Mouse (Mus musculus) stomach, postnatal 0 days (tissue): ENCODE data around the gene Olfr670. TPM values are rescaled to one million over a fixed set of nuclear protein-coding genes. Genes with fewer than 3 reads are reported as not detected.
"Not testable (repeated sequence)": the region's sequence is repeated elsewhere in the genome, so short reads cannot be mapped to it uniquely, and the experiment has no call there.

Source experiments
- ATAC-seq: fragments of 200-750 bp; cut with Nextera tagmentation; 2 replicates; pipeline ENCODE4 v1.8.0; 2017; ENCODE audit not compliant: low FRiP score, low TSS enrichment
- DNase-seq: peaks from one replicate; pipeline ENCODE4 v3.0.0-alpha.2; 2016; ENCODE audit warnings: low spot score
- H3K27ac ChIP-seq: fragments of 300-500 bp; sonication (generic); replicated peaks from 2 replicates; pipeline ENCODE4 v1.5.1; 2014; ENCODE audit warnings: mild to moderate bottlenecking, control low read depth
- H3K27me3 ChIP-seq: fragments of 300-500 bp; sonication (generic); 2 replicates; pipeline ENCODE4 v1.6.1; 2014; ENCODE audit warnings: low read length; ENCODE audit not compliant: control insufficient read depth, insufficient read depth
- H3K36me3 ChIP-seq: fragments of 300-500 bp; sonication (generic); 2 replicates; pipeline ENCODE4 v1.6.1; 2014; ENCODE audit warnings: low read length, mixed read lengths; ENCODE audit not compliant: control insufficient read depth, insufficient read depth
- H3K4me1 ChIP-seq: fragments of 300-500 bp; sonication (generic); replicated peaks from 2 replicates; pipeline ENCODE4 v1.6.1; 2014; ENCODE audit warnings: antibody characterized with exemption; ENCODE audit not compliant: control insufficient read depth, insufficient read depth
- H3K4me2 ChIP-seq: fragments of 300-500 bp; sonication (generic); replicated peaks from 2 replicates; pipeline ENCODE4 v1.6.1; 2014; ENCODE audit warnings: low read depth, mild to moderate bottlenecking, control low read depth, moderate library complexity
- H3K4me3 ChIP-seq: fragments of 300-500 bp; sonication (generic); 2 replicates; pipeline ENCODE4 v1.5.1; 2014; ENCODE audit warnings: low read depth, low read length, control low read depth
- H3K9ac ChIP-seq: fragments of 300-500 bp; sonication (generic); 2 replicates; pipeline ENCODE4 v1.6.1; 2014; ENCODE audit warnings: mild to moderate bottlenecking, low read length, control low read depth, mixed read lengths
- H3K9me3 ChIP-seq: fragments of 300-500 bp; sonication (generic); 2 replicates; pipeline ENCODE4 v1.6.1; 2016; ENCODE audit warnings: low read length; ENCODE audit not compliant: control insufficient read depth
- CTCF ChIP-seq: IDR thresholded peaks from 2 replicates; pipeline ENCODE4 v1.5.1; 2016; ENCODE audit warnings: antibody characterized with exemption, low read depth, mild to moderate bottlenecking, moderate library complexity
- EP300 ChIP-seq: optimal IDR thresholded peaks from 2 replicates; pipeline ENCODE3; 2016; ENCODE audit warnings: antibody characterized with exemption
- WGBS: fragments of 180-500 bp; shearing (Covaris S2); extraction: QIAGEN DNeasy Blood & Tissue Kit; methylation state at CpG from one replicate; pipeline ENCODE4 v1.1.7; 2014; 5-methylcytosine and 5-hydroxymethylcytosine counted together
- polyA plus RNA-seq: library from polyadenylated mRNA; unstranded; fragments of >200 nt; fragmentation: Nextera tagmentation; extraction: Ambion mirVana; gene quantifications from 2 replicates; pipeline ENCODE4 v1.2.1, GENCODE M21; 2015

The Olfr670 gene
- polyA plus RNA-seq = not detected in 2 replicates

DNA sequence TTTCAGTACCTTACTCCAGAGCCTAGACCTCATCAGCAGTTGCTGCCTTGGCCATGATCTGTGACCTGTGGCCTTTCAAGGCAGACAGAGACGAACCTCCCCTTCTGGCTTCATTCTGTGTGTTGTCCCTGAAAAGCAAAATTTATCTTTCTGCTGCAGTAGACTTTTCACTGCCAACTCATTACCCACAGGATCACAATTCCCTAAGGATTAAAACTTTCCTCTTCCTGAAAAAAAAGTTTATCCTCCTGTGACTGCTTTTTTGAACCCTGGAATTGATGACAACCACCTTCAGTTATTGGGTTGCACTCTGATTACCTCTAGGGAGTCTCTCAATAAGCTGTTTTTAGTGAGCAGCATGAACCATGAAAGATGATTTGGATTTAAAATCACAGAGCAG lies at the start of gene Olfr670:
TSS of gene Olfr670 (minus strand) at position 101 of the 400 bp plus-strand sequence.
- Histone ChIP-seq H3K4me2 (no peak within 1 kb of the TSS), H3K36me3 (no peaks in the 10 kb centered on the region), H3K4me3 (no peak within 1 kb of the TSS), H3K27ac (no peak within 1 kb of the TSS), H3K4me1 (no peaks in the 10 kb centered on the region), H3K9me3 (no peaks in the 10 kb centered on the region), H3K27me3 (no peaks in the 10 kb centered on the region), H3K9ac (no peak within 1 kb of the TSS)
- DNase-seq (no peak), ATAC-seq (no peak)
- TF ChIP-seq EP300 (no peak), CTCF (no peak)
- whole genome bisulfite sequencing = 37% methylated on average over 1 of the region's 1 CpGs

DNA sequence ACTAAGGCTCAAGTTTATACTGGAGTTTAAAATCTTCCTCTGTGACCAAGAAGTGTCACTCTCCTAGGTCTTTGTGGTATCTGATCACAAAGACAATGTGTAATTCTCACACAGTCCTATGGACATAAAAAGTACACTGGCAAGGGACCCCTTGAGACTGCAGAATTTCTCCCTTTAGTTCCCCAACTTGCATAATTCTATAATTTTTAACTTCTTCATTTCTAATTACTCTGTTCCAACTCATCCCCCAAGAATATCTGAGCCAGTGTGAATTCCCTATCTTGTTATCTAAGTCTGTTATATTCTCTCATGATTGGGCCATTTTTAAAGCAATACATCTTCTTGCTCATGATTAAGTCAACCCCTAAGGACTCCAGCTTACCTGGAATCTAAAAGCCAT lies 39.5 kb upstream of the Olfr670 start, which contains the start of gene Olfr672:
TSS of gene Olfr672 (minus strand) at position 101 of the 400 bp plus-strand sequence.
- Histone ChIP-seq H3K36me3 (no peaks in the 10 kb centered on the region), H3K27me3 (no peaks in the 10 kb centered on the region), H3K9me3 (no peaks in the 10 kb centered on the region), H3K27ac (no peak within 1 kb of the TSS), H3K4me2 (no peak within 1 kb of the TSS), H3K4me1 (no peaks in the 10 kb centered on the region), H3K9ac (no peak within 1 kb of the TSS), H3K4me3 (no peak within 1 kb of the TSS)
- no peak for DNase-seq
- ATAC-seq = no peak
- TF ChIP-seq CTCF = no peak
- no peak for TF ChIP-seq EP300

DNA sequence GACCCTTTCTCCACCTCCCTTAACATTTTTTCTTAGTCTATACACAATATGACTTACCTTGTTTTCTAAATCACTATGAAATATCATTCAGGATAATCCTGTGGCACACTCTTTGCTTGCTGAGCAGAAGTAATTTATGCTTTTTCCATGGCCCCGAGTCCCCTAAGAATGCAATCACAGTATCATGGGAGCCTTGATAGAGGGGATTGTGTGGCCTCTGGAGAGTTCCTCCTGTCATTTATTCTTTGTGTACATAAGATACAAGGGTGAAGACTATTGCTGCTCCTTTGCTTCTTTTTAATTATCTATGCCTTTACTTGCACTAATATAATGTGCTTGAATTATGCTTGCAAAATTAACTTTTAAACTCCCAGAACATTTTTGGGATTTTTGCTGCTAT lies 16.6 kb upstream of the Olfr670 start, which contains the start of gene Olfr671:
TSS of gene Olfr671 (minus strand) at position 101 of the 400 bp plus-strand sequence.
- TF ChIP-seq CTCF (no peak), EP300 (no peak)
- no peak within 1 kb of the TSS for H3K4me2 ChIP-seq
- no peaks in the 10 kb centered on the region for H3K27me3 ChIP-seq
- no peak within 1 kb of the TSS for H3K9ac ChIP-seq
- H3K4me3 ChIP-seq = no peak within 1 kb of the TSS
- H3K27ac ChIP-seq = no peak within 1 kb of the TSS
- H3K9me3 ChIP-seq = no peaks in the 10 kb centered on the region
- ATAC-seq (no peak), DNase-seq (no peak)
- WGBS = 69% methylated on average over 1 of the region's 1 CpGs
- no peaks in the 10 kb centered on the region for H3K4me1 ChIP-seq
- no peaks in the 10 kb centered on the region for H3K36me3 ChIP-seq

DNA sequence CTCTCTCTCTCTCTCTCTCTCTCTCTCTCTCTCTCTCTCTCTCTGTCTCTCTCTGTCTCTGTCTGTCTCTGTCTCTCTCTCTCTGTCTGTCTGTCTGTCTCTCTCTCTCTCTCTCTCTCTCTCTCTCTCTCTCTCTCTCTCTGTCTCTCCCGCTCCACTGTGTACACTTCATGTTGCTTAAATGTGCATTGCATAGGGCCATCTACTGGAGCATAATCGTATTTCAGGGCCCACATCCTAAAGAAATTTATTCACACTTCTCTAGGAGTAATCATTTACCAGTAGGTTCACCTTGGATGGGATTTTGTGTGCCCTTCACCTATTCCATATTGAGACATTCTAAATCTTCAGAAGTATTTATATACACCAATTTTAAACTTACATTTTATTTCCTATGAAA lies 10.1 kb upstream of the Olfr670 start:
- not testable (repeated sequence) for H3K4me3 ChIP-seq, H3K4me2 ChIP-seq, H3K27ac ChIP-seq, DNase-seq, H3K36me3 ChIP-seq, H3K27me3 ChIP-seq, H3K9ac ChIP-seq, ATAC-seq, H3K9me3 ChIP-seq, H3K4me1 ChIP-seq
- 68% methylated on average over 2 of the region's 2 CpGs for WGBS

DNA sequence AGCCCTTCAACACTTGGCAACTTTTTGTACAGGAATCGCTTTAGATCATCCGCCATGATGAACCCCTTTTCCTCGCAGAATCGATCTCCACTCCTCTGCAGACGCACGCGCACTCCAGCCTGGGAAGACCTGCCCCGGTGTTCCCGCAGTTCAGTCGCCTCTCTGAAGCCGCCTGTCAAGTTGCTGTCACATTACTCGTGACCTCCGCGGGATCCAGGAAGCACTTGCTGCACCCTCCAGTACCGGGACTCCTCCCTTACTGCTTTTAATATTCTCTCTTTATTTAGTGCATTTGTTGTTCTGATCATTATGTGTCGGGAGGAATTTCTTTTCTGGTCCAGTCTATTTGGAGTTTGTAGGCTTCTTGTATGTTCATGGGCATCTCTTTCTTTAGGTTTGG lies 12.2 kb downstream of the Olfr670 start:
- not testable (repeated sequence) for ATAC-seq, H3K4me2 ChIP-seq, H3K9ac ChIP-seq, DNase-seq, H3K9me3 ChIP-seq, H3K27ac ChIP-seq, H3K4me3 ChIP-seq, H3K36me3 ChIP-seq, H3K27me3 ChIP-seq, H3K4me1 ChIP-seq
- 91% methylated on average over 16 of the region's 16 CpGs for WGBS

GRCm38 (mm10) chr7:104933940-104934339 lies 28.5 kb downstream of the Olfr670 start, which contains the start of gene Olfr669:
Gene Olfr669, plus strand, starts transcription at chr7:104934240.
- Histone ChIP-seq H3K27ac (no peak within 1 kb of the TSS), H3K36me3 (no peaks in the 10 kb centered on the region), H3K9ac (no peak within 1 kb of the TSS), H3K4me2 (no peak within 1 kb of the TSS), H3K9me3 (no peaks in the 10 kb centered on the region), H3K4me3 (no peak within 1 kb of the TSS), H3K4me1 (no peaks in the 10 kb centered on the region), H3K27me3 (no peaks in the 10 kb centered on the region)
- 87% methylated on average over 1 of the region's 1 CpGs for whole genome bisulfite sequencing
- DNase-seq (no peak), ATAC-seq (no peak)
- TF ChIP-seq EP300 = no peak
- TF ChIP-seq CTCF = no peak
